Mouse (Mus musculus) thymus, postnatal 36 days (tissue): ENCODE results near the gene Aipl1.

ENCODE experiments used
- DNase-seq, 2 experiments: peaks; one replicate each; pipeline ENCODE4 v3.0.0; 2022; ENCODE audit warnings: mixed read lengths in 2 of 2

The Aipl1 gene

GRCm38 (mm10) chr11:72037409-72037808, at the start of gene Aipl1:
Gene Aipl1 (minus strand): TSS chr11:72037509.
- no peak for DNase-seq

GRCm38 (mm10) chr11:72086251-72087046, 49.1 kb upstream of the Aipl1 start:
- DNase-seq = no peak

- no peak for DNase-seq
These were observed 47.0 kb upstream of the Aipl1 start for GRCm38 (mm10) chr11:72084337-72084736.

GRCm38 (mm10) chr11:72082601-72083000, 45.3 kb upstream of the Aipl1 start:
- DNase-seq = no peak

- no peak for DNase-seq
These were observed 43.2 kb upstream of the Aipl1 start for GRCm38 (mm10) chr11:72080461-72080860.

GRCm38 (mm10) chr11:72078647-72079046, 41.3 kb upstream of the Aipl1 start:
- DNase-seq = no peak

DNA sequence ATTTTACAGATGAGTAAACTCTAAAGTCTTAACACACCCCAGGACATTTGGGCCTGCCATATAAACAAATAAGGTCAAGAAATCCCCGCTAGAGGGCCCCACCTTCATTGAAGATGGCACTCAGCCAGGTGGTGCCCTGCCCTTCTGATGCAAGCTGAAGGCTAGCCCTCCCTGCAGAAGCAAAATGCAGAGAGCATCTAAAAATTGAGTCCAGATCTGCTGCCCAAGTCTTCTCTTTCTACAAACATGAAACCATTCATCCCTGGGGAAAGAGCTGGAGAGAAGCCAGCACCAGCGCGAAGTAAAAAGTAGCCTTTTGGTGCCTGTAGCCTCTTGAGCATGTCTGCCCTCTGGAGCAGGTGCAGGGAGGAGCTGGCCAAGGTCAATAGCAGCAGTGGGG, 40.7 kb upstream of the Aipl1 start:
- DNase-seq = no peak

DNA sequence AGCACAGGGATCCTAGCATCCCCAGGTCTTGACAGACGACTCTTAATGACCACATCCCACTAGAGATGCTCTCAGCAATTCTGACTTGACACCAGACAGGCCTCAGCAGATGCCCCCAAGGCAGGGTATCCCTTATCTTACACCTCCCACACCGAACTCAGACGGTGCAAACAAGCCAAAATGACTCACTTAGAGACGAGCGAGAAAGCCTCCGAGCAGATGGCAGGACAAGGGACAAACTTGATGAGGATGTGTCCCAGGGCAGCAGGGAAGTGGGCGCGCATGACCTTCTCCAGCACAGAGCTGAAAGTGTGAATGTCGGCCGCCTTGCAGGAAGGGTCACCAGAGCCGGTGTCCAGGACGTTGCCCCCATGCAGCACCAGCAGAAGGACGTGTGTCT, 36.9 kb upstream of the Aipl1 start:
- no peak for DNase-seq

GRCm38 (mm10) chr11:72072331-72072905, 35.1 kb upstream of the Aipl1 start:
- no peak for DNase-seq

DNA sequence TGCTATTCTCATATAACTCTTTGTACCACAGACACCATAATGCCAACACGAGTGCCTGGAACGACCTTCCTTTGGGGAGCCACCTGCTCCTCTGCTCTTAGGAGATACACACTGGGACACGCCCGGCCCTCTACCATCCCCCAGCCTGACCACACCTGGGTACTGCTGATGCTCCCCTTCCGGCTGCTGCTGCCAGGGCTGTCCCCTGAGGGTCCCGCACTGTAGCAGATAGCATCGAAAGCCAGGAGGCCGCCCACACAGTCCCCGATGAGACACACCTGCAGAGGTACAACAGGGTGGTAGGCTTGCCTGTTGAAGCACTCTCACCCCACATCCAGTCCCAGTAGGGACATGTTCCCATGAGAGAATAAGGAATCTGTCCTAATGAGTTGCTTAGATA, 33.4 kb upstream of the Aipl1 start:
- DNase-seq = no peak

GRCm38 (mm10) chr11:72068026-72068425, 30.7 kb upstream of the Aipl1 start:
- no peak for DNase-seq

DNA sequence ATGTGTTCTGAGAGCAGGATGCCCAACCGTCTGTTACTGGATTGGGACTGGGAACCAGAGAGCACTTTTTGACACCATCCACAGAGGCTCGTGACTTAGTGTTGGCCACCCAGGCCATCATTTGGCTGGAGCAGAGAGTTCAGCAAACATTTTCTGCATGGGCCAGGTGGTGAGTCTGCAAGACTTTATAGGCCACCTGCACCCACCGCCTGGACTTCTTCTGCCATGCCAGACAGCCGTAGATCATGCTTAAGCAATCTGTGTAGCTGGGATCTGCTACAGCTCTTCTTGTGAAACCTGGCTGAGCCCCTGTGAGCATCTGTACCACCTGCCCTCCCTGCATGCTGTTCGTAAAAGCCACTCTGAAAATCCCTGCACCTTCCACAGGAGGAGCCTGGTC, 30.0 kb upstream of the Aipl1 start:
- no peak for DNase-seq

- no peak for DNase-seq
These were observed 29.0 kb upstream of the Aipl1 start for GRCm38 (mm10) chr11:72066330-72066729.

DNA sequence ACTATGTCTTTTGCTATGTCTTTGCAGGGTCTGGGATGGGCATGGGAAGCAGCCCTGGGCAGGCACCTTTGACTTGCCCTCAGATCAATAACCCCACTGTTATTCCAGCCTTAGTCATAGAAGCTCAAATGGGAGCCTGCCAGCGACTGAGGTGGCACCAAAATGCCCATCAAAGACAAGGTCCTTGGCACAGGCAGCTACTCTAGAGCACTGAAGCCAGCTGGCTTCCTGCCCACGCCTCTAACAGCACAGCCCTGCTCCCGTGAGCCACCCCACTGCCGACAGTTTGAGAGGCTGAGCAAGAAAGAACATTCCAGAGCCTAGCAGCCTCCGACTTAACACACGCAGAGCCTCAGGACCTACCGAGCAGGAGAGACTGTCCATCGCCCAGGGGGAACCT, 27.8 kb upstream of the Aipl1 start:
- no peak for DNase-seq

DNA sequence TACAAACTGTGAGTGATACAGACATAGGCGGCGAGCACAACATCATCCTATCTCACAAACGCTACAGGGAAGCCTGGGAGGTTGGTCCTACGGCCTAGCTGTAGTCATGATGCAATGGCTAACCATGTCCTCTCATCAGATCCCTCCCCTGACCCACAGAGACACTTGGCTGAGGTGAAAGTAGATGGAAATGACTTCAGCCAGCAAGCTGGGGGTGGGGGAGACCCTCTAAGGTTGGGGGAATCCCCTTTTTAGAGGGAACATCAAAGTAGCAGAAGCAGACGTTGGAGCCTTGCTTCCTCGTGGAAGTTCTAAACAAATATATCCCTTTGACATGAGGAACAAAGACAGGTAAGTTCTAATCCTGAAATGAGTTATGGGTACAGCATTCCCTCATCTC, 27.1 kb upstream of the Aipl1 start:
- DNase-seq = no peak

DNA sequence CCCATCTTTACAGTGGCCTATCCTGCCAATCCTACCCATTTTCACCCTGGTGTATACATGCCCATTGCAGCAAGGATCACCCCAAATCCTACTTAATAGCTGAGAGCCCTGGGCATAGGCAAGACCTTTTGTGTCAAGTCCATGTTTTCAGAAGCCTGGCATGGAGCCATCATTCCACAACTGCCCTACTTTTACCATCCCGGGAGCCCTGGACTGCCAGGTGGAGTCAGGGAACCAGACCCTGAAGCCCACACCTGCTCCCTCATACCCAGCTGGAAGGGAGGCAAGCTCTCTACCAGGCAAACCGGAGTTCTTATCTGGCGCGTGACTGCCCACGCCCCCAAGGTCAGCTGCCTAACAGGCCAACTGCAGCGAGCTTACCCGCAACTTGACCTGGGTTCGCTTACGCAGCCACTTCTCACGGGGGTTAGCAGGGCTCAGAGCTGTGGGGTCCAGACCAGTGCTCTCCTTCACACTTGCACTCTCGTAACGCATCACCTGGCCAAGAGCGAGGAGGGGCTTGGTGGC, 23.8 kb upstream of the Aipl1 start:
- no peak for DNase-seq

DNA sequence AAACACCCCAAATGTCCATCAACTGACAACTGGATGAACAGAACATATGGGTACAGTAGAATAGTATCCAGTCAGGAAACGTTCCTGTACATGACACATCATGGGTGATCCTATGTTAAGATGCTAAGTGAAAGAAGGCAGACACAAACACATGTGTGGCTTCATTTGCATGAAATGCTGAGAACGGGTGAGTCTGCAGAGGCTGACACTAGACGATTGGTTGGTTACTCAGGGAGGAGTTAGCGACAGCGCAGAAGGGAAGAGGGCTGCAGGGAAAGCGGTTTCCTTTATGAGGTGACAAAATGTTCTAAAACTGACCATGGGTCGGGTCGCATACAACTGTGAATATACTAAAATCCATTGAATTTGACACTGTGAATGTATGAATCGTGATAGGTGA, 23.1 kb upstream of the Aipl1 start:
- no peak for DNase-seq

- no peak for DNase-seq
These were observed 19.9 kb upstream of the Aipl1 start for GRCm38 (mm10) chr11:72057166-72057565.

DNA sequence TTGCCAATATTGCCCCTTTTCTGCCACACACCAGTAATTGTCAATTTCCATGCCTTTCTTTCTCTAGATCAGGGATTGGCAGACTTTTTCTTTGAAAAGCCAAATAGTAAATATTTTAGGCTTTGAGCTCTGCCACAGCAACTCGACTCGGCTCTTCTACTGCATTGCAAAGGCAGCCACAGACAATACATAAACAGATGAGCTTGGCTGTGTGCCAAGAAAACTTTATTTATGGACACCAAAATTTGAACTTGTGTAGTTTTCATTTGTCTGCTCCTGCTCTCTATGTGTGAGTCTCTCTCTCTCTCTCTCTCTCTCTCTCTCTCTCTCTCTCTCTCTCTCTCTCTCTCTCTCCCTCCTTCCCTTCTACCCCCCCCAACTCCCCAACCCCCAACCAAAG, 17.9 kb upstream of the Aipl1 start:
- no peak for DNase-seq

DNA sequence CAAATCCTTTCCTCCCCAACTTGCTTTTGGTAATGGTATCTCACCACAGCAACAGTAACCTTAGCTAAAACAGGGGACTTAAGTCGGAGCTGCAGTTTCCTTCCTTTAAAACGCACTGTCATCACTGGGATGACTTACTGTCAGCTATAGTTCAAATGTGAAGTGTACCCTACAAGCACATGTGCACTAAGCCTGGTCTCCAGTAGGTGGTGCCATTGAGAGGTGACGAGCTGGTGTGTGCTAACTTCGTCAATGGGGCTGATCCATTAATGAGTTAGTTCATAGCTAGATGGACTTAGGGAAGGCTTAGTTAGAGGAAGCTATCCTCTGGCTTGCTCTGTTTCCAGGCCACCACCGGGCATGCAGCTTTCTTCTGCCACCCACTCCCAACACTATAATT, 15.3 kb upstream of the Aipl1 start:
- peak; percentile 60 to 65 for DNase-seq

DNA sequence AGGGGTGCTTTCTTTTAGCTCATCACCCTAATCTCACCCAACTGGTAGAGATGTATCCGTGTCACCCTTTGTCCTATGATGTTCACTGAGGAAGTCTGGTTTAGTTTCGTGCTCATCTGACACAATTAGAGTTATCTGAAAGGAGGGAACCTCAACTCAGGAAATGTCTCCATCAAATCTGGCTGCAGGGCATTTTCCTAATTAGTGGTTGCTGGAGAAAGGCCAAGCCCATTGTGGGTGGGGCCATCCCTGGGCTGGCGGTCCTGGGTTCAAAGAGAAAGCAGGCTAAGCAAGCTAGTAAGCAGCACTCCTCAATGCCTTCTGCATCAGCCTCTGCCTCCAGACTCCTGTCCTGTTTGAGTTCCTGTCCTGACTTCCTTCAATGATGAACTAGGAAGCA, 14.9 kb upstream of the Aipl1 start:
- DNase-seq = no peak

DNA sequence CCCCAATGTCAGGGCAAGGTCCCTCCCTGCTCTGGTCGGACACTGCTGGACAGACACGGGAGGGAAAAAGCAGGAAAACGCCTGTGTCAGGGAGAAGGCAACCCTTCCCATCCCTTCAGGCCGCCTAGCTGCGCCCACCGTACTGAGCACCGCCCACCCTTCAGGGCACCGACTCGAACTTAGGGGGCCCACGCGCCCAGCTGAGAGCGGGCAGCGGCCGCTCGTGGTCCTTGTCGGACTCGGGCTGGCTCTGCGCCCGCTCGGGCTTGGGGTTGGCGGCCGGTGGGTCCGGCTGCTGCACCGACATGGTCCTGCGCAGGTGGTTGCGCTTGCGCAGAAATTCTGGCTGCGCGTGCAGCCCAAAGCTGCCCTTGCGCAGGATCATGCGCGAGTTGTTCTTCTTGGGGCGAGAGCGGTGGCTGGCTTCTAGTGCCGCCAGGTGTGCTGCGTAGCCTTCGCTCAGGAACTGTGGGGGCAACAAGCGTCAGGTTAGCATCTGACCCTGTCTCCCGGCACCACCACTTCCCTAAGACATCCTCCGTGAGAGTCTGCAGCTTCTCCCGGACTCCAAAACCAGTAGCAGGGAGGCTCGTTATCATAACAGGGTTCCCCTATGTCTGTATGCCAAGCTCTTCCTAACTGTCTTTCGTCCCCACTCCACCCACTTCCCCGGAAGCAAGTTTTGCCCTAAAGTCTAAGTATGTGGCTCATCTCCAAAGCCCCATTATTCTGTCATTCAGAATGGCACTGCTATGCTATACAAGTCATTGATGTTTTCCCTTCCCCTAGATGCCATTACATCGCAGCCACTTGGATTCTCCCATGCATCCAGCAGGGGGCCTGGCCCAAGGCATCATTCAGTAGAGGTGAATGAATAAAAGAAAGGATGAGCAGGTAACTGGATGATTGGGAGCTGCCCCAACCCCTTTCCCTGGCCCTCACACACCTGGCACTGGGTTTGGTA, 13.9 kb upstream of the Aipl1 start:
- DNase-seq = no peak

- DNase-seq = no peak
These were observed 13.0 kb upstream of the Aipl1 start for GRCm38 (mm10) chr11:72050168-72050894.
